Mouse (Mus musculus) spleen, adult 2 months (tissue): ENCODE measurements around the gene Fam227a.

Experiments used
- CTCF ChIP-seq: fragments of 200-500 bp; IDR thresholded peaks from 2 replicates; pipeline ENCODE4 v1.5.1; 2011; ENCODE audit warnings: mild to moderate bottlenecking, inconsistent platforms; ENCODE audit not compliant: insufficient read depth, insufficient read length, insufficient replicate concordance; ENCODE audit errors: extremely low read depth
- POLR2A ChIP-seq: fragments of 200-500 bp; IDR thresholded peaks from 2 replicates; pipeline ENCODE4 v1.6.1; 2011; ENCODE audit warnings: low read depth, low read length, inconsistent platforms

DNA sequence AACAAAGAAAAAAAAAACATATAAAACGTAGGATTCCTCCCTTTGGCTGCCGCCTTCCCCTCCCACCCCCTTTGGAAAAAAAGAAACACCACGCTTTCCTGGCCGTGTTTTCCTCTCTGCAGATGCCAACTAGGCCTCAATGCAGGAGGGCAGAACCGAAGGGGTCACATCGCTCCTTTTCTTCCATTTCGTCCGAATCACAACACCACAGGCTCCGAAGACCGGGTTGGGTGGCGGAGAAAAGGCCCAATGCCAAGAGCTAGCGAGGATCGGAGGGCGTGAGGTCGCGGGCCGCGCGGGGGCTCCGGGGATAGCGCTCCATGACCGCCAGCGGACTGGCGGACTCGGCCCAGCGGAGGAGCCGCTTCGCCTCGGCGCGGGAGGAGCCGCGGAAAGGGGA, 28.4 kb upstream of the Fam227a start:
- no peak for TF ChIP-seq POLR2A
- no peak for TF ChIP-seq CTCF
